Mouse (Mus musculus) liver, embryonic 14.5 days (tissue): ENCODE data around the gene Gldc.

ENCODE experiments used
- CTCF ChIP-seq: IDR thresholded peaks from 2 replicates; pipeline ENCODE4 v1.5.1; 2016; ENCODE audit warnings: antibody characterized with exemption, low read depth, control low read depth
- EP300 ChIP-seq: IDR thresholded peaks from 2 replicates; pipeline ENCODE4 v1.6.1; 2016; ENCODE audit warnings: antibody characterized with exemption, low read depth

- no peak for TF ChIP-seq CTCF
- TF ChIP-seq EP300: no peak
Observed at GRCm38 (mm10) chr19:30153729-30154128, 21.5 kb downstream of the Gldc start.
